Mouse (Mus musculus): ENCODE measurements at regions not wholly inside any gene's neighbourhood (a gene's known extent, or its start where the extent isn't known, plus 50 kb on each side); places are given as distances from the start of the nearest gene placed in this dataset.

DNA sequence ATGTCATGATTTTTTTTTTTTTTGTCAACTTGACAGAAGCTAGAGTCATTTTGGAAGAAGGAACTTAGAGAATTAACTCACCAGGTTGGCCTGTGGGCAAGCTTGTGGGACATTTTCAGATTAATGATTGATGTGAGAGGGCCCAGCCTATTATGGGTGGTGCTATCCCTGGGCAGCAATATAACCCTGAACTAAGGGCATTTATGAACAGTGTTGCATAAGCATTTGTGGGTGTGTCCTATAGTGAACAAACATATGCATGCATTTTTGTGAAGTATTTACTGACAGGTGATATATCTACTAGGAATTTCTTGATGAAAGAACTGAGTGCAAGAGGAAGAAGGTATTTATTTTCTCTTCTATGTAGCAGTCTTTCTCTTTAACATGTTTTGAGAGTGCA lies 320.5 kb upstream of the Slc30a5 start:
- no peak for TF ChIP-seq GATA1 (IDR thresholded peaks at IDR 0.05; ENCODE audit: low read length)
- TF ChIP-seq TAL1 (IDR thresholded peaks at IDR 0.05; ENCODE audit: low read length) = no peak
